ENCODE assay signal across 9 mouse cellular contexts in the genomic region with DNA sequence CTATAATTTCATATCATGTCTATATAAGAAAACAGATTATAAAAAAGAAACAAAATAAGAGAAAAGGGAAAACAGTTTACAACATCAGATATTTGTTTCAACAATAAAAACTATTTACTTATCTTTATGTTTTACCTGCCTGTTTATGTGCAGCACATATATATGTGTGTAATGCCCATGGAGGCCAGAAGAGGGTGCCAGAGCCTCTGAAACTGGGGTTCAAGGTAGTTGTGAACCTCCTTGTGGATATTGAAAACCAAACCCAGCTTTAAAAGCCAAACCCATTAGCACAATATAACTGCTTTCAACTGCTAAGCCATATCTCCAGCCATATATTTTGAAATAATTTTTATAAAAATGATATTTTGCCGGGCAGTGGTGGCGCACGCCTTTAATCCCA. TPM values are rescaled to one million over a fixed set of nuclear protein-coding genes. Genes with fewer than 3 reads are reported as not detected.
DNase-seq lines count a peak whose midpoint lies in the region; ATAC-seq and TF ChIP-seq lines count a peak whose summit lies in the region.
"Had no signal": no experiment of that assay in that cellular context is flagged by ENCODE, and none has a peak within 500 bp of the region (broad histone marks: within the 10 kb centered on the region; RNA-seq: fewer than 3 reads in every experiment).

No protein-coding gene starts in this region.

- no peak overlapping the region for H3K9ac ChIP-seq in forebrain, embryonic 14.5 days (ENCODE audit: low read length)
- no peak overlapping the region for H3K9ac ChIP-seq in forebrain, embryonic 16.5 days (replicated peaks; ENCODE audit: low read depth, low read length)
- H3K9ac ChIP-seq: hindbrain, embryonic 15.5 days had no signal

- 78% methylated on average over 3 of the region's 3 CpGs for WGBS in forebrain, embryonic 14.5 days
- WGBS in forebrain, embryonic 16.5 days, result 74% methylated on average over 3 of the region's 3 CpGs
- WGBS in thymus, adult 2 months, result 88% methylated on average over 3 of the region's 3 CpGs

- no peaks in the 10 kb centered on the region for H3K36me3 ChIP-seq in forebrain, embryonic 14.5 days (ENCODE audit: control insufficient read depth, insufficient read depth, low read length)
- no peaks in the 10 kb centered on the region for H3K36me3 ChIP-seq in forebrain, embryonic 16.5 days (ENCODE audit: control insufficient read depth, insufficient read depth)
- no peaks in the 10 kb centered on the region for H3K36me3 ChIP-seq in thymus, adult 2 months (ENCODE audit: control insufficient read depth, insufficient read depth, low read length)
- H3K36me3 ChIP-seq: hindbrain, embryonic 15.5 days had no signal

- no peaks in the 10 kb centered on the region for H3K4me1 ChIP-seq in forebrain, embryonic 14.5 days (ENCODE audit: control insufficient read depth, insufficient read depth, low read length)
- no peaks in the 10 kb centered on the region for H3K4me1 ChIP-seq in forebrain, embryonic 16.5 days (replicated peaks; ENCODE audit: control insufficient read depth, insufficient read depth, low read length)
- peaks cover 3% of the 10 kb centered on the region; the same call in 1 of the 2 replicates for H3K4me1 ChIP-seq in thymus, adult 2 months (replicated peaks; ENCODE audit: control insufficient read depth, insufficient read depth, low read length)
- H3K4me1 ChIP-seq: hindbrain, embryonic 15.5 days had no signal

- peak; percentile 54 for DNase-seq in forebrain, embryonic 14.5 days (ENCODE audit: low spot score)
- peak; percentile 27 to 28 for DNase-seq in right cerebral cortex, adult 2 months (ENCODE audit: low spot score in 2 of 2)
- no peak for DNase-seq in right cerebral cortex, postnatal 36 days (ENCODE audit: low spot score in 2 of 2)
- DNase-seq in c-Kit-positive CD71-positive TER-119-negative erythroid progenitor cells, embryonic 14.5 days (ENCODE audit: low read depth), result peak; percentile 51
- DNase-seq in lung, postnatal 10 days, result peak; percentile 66
- DNase-seq in thymus, adult 2 months, result peak; percentile 69

- TF ChIP-seq CTCF in thymus, adult 2 months (IDR thresholded peaks at IDR 0.05; ENCODE audit: borderline replicate concordance, control insufficient read depth, extremely low read depth, insufficient read depth, low read length, poor library complexity), result no peak

- no peak for ATAC-seq in forebrain, embryonic 14.5 days
- no peak for ATAC-seq in forebrain, embryonic 16.5 days
- ATAC-seq in hematopoietic stem cell, adult 5-6 weeks (replicated peaks in 1 of 2; ENCODE audit: insufficient read depth in 1 of 2, low FRiP score in 2 of 2, low TSS enrichment in 1 of 2, low read depth in 1 of 2, poor library complexity in 2 of 2, severe bottlenecking in 2 of 2), result peak; percentile 42 to 62; a peak in 1 of 4 replicates

- no peak overlapping the region for H3K4me2 ChIP-seq in forebrain, embryonic 14.5 days (ENCODE audit: low read length)
- no peak overlapping the region for H3K4me2 ChIP-seq in forebrain, embryonic 16.5 days (ENCODE audit: low read length)
- H3K4me2 ChIP-seq: hindbrain, embryonic 15.5 days had no signal

- TF ChIP-seq POLR2A in thymus, adult 2 months (IDR thresholded peaks at IDR 0.05; ENCODE audit: control insufficient read depth, extremely low read depth, insufficient read depth, low read length, poor library complexity), result no peak

- H3K27ac ChIP-seq in forebrain, embryonic 14.5 days (ENCODE audit: low read depth, low read length), result no peak overlapping the region
- H3K27ac ChIP-seq in forebrain, embryonic 16.5 days (ENCODE audit: low read length), result no peak overlapping the region
- H3K27ac ChIP-seq in thymus, adult 2 months (ENCODE audit: control insufficient read depth, insufficient read depth, low read length), result no peak overlapping the region
- H3K27ac ChIP-seq: hindbrain, embryonic 15.5 days had no signal

- no peaks in the 10 kb centered on the region for H3K27me3 ChIP-seq in forebrain, embryonic 14.5 days (replicated peaks; ENCODE audit: control insufficient read depth, insufficient read depth, low read length)
- no peaks in the 10 kb centered on the region for H3K27me3 ChIP-seq in forebrain, embryonic 16.5 days (replicated peaks; ENCODE audit: control insufficient read depth, insufficient read depth, low read length)
- no peaks in the 10 kb centered on the region for H3K27me3 ChIP-seq in thymus, adult 2 months (ENCODE audit: control insufficient read depth, insufficient read depth, low read length)
- H3K27me3 ChIP-seq: hindbrain, embryonic 15.5 days had no signal

- H3K4me3 ChIP-seq in forebrain, embryonic 14.5 days (ENCODE audit: low read depth, low read length), result no peak overlapping the region
- H3K4me3 ChIP-seq in forebrain, embryonic 16.5 days (replicated peaks; ENCODE audit: low read length), result no peak overlapping the region
- no peak overlapping the region for H3K4me3 ChIP-seq in thymus, adult 2 months (ENCODE audit: control insufficient read depth, insufficient read depth, low read length)
- H3K4me3 ChIP-seq: hindbrain, embryonic 15.5 days had no signal

- no peaks in the 10 kb centered on the region for H3K9me3 ChIP-seq in forebrain, embryonic 14.5 days (replicated peaks; ENCODE audit: control insufficient read depth, low read length)
- no peaks in the 10 kb centered on the region for H3K9me3 ChIP-seq in forebrain, embryonic 16.5 days (ENCODE audit: control insufficient read depth, low read length)
- H3K9me3 ChIP-seq: hindbrain, embryonic 15.5 days had no signal

RNA-seq across cellular contexts. Expression of gene Abca5, which starts 27.5 kb away (rescaled TPM):
- 10.2 and 11.6 TPM in 2 replicates for polyA plus RNA-seq in forebrain, embryonic 14.5 days (2014; fragmentation: Nextera tagmentation; extraction: Ambion mirVana)
- 8.2 and 8.4 TPM in 2 replicates for polyA plus RNA-seq in forebrain, embryonic 16.5 days (2015; fragmentation: Nextera tagmentation; extraction: Ambion mirVana)
- 2.3 and 3.5 TPM in 2 replicates for total RNA-seq in hematopoietic stem cell, adult 5-6 weeks (2017)
- polyA plus RNA-seq in thymus, adult 2 months (2012; rRNA removed), result 0.23 and 0.24 TPM in 2 replicates

RNA-seq across cellular contexts. Expression of gene Map2k6, which starts 33.9 kb away (rescaled TPM):
- polyA plus RNA-seq in forebrain, embryonic 14.5 days (2014; fragmentation: Nextera tagmentation; extraction: Ambion mirVana), result 46.9 and 50.9 TPM in 2 replicates
- polyA plus RNA-seq in forebrain, embryonic 16.5 days (2015; fragmentation: Nextera tagmentation; extraction: Ambion mirVana), result 44.7 and 51.7 TPM in 2 replicates
- total RNA-seq in hematopoietic stem cell, adult 5-6 weeks (2017), result 21.7 and 27.0 TPM in 2 replicates
- polyA plus RNA-seq in thymus, adult 2 months (2012; rRNA removed), result 6.7 and 8.1 TPM in 2 replicates

Comparison
In these comparisons a context has a peak if more than half of its experiments do, and no peak if none do; other contexts are left out.
1. DNase-seq: peak in forebrain, embryonic 14.5 days (single experiment), right cerebral cortex, adult 2 months (2 of 2), c-Kit-positive CD71-positive TER-119-negative erythroid progenitor cells, embryonic 14.5 days (single experiment), lung, postnatal 10 days (single experiment) and thymus, adult 2 months (single experiment); none in right cerebral cortex, postnatal 36 days (0 of 2).
2. ATAC-seq: peak in hematopoietic stem cell, adult 5-6 weeks (2 of 2); none in forebrain, embryonic 14.5 days (single experiment) and forebrain, embryonic 16.5 days (single experiment).